Mouse (Mus musculus) intestine, postnatal 0 days (tissue): ENCODE results near the gene Gm21750. TPM values are rescaled to one million over a fixed set of nuclear protein-coding genes. Genes with fewer than 3 reads are reported as not detected.

ENCODE experiments used
- ATAC-seq: fragments of 200-750 bp; cut with Nextera tagmentation; 2 replicates; pipeline ENCODE4 v1.8.0; 2017; ENCODE audit warnings: mild to moderate bottlenecking, moderate TSS enrichment, moderate library complexity
- H3K27ac ChIP-seq: fragments of 300-500 bp; sonication (generic); 2 replicates; pipeline ENCODE4 v1.5.1; 2014; ENCODE audit warnings: mild to moderate bottlenecking, low read depth, low read length, moderate library complexity
- H3K27me3 ChIP-seq: fragments of 300-500 bp; sonication (generic); replicated peaks from 2 replicates; pipeline ENCODE4 v1.6.1; 2014; ENCODE audit warnings: low read length, mixed read lengths; ENCODE audit not compliant: control insufficient read depth, insufficient read depth
- H3K36me3 ChIP-seq: fragments of 300-500 bp; sonication (generic); 2 replicates; pipeline ENCODE4 v1.6.1; 2014; ENCODE audit warnings: mild to moderate bottlenecking, moderate library complexity; ENCODE audit not compliant: control insufficient read depth, insufficient read depth
- H3K4me1 ChIP-seq: fragments of 300-500 bp; sonication (generic); replicated peaks from 2 replicates; pipeline ENCODE4 v1.6.1; 2014; ENCODE audit warnings: antibody characterized with exemption, low read length, mixed read lengths; ENCODE audit not compliant: control insufficient read depth, insufficient read depth
- H3K4me2 ChIP-seq: fragments of 300-500 bp; sonication (generic); replicated peaks from 2 replicates; pipeline ENCODE4 v1.6.1; 2014; ENCODE audit warnings: low read depth, mild to moderate bottlenecking, moderate library complexity
- H3K4me3 ChIP-seq: fragments of 300-500 bp; sonication (generic); 2 replicates; pipeline ENCODE4 v1.5.1; 2014; ENCODE audit warnings: low read depth, low read length
- H3K9ac ChIP-seq: fragments of 300-500 bp; sonication (generic); 2 replicates; pipeline ENCODE4 v1.6.1; 2014; ENCODE audit warnings: mild to moderate bottlenecking, low read depth, low read length
- H3K9me3 ChIP-seq: fragments of 300-500 bp; sonication (generic); 2 replicates; pipeline ENCODE4 v1.6.1; 2016; ENCODE audit warnings: mixed run types; ENCODE audit not compliant: control insufficient read depth
- CTCF ChIP-seq: sonication (generic); IDR thresholded peaks from 2 replicates; pipeline ENCODE4 v1.5.1; 2016; ENCODE audit warnings: low read depth, mild to moderate bottlenecking, control low read depth, antibody characterized with exemption, moderate library complexity
- WGBS: fragments of 180-500 bp; shearing (Covaris S2); extraction: QIAGEN DNeasy Blood & Tissue Kit; methylation state at CpG from one replicate; pipeline ENCODE4 v1.1.7; 2014; 5-methylcytosine and 5-hydroxymethylcytosine counted together
- polyA plus RNA-seq: library from polyadenylated mRNA; unstranded; fragments of >200 nt; fragmentation: Nextera tagmentation; extraction: Ambion mirVana; gene quantifications from 2 replicates; pipeline ENCODE4 v1.2.1, GENCODE M21; 2015

Gm21750 gene
- polyA plus RNA-seq, 1 experiment from 2014 or later = not detected

DNA sequence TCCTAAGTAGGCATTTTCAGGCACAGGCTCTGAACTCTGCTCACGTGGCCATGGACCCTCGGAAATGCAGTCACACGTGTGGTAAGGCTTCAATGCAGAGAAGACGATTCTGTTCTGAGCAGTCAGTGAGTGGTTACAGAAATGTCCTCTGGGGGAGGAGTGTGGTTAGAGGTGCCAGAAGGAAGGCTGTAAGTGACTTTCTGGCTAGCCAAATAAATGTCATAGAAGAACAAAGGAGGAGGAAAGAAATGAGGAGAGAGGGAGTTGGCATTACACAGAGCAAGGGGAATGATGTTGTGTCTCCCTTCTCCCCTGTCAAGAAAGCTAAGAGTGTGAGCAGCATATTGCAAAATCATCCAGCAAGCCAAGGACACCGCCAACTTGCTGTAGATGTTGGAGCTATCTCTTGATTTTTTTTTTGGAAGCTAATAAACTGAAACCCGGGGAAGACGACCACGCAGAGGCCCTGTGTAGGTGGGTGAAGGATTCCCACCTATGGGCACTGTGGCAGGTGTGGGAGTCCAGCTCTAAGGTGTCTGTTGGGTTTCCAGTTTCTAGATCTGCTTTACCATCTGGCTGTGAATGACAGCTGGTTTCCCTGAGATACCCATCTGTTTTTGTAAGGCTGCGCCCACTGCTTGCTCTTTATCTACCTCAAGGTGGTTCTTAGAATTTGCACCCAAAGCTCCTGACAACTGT is 48.5 kb downstream of the Gm21750 start:
- Histone ChIP-seq H3K27me3 (no peaks in the 10 kb centered on the region), H3K27ac (no peak overlapping the region), H3K4me2 (no peak overlapping the region), H3K36me3 (no peaks in the 10 kb centered on the region), H3K4me1 (no peaks in the 10 kb centered on the region), H3K9ac (no peak overlapping the region), H3K4me3 (no peak overlapping the region), H3K9me3 (no peaks in the 10 kb centered on the region)
- WGBS = 91% methylated on average over 9 of the region's 9 CpGs
- no peak for TF ChIP-seq CTCF
- ATAC-seq = no peak

Other genes with a start within 250 kb of the Gm21750 start
- 30.9 and 31.7 TPM in 2 replicates for gene Med4, start 151.2 kb upstream of the Gm21750 start, polyA plus RNA-seq
- 185 and 202 TPM in 2 replicates for gene Sucla2, start 135.9 kb upstream of the Gm21750 start, polyA plus RNA-seq
- 2.5 and 2.8 TPM in 2 replicates for gene Nudt15, start 113.0 kb upstream of the Gm21750 start, polyA plus RNA-seq